Mouse (Mus musculus) stomach, postnatal 0 days (tissue): ENCODE data around the gene Cox8a. TPM values are rescaled to one million over a fixed set of nuclear protein-coding genes. Genes with fewer than 3 reads are reported as not detected.
A peak's percentile ranks its signal among the peaks of the same experiment; 100 is the strongest.

ENCODE experiments used
- ATAC-seq: fragments of 200-750 bp; cut with Nextera tagmentation; 2 replicates; pipeline ENCODE4 v1.8.0; 2017; ENCODE audit not compliant: low FRiP score, low TSS enrichment
- DNase-seq: peaks from one replicate; pipeline ENCODE4 v3.0.0-alpha.2; 2016; ENCODE audit warnings: low spot score
- H3K27ac ChIP-seq: fragments of 300-500 bp; sonication (generic); replicated peaks from 2 replicates; pipeline ENCODE4 v1.5.1; 2014; ENCODE audit warnings: mild to moderate bottlenecking, control low read depth
- H3K27me3 ChIP-seq: fragments of 300-500 bp; sonication (generic); 2 replicates; pipeline ENCODE4 v1.6.1; 2014; ENCODE audit warnings: low read length; ENCODE audit not compliant: control insufficient read depth, insufficient read depth
- H3K36me3 ChIP-seq: fragments of 300-500 bp; sonication (generic); 2 replicates; pipeline ENCODE4 v1.6.1; 2014; ENCODE audit warnings: low read length, mixed read lengths; ENCODE audit not compliant: control insufficient read depth, insufficient read depth
- H3K4me1 ChIP-seq: fragments of 300-500 bp; sonication (generic); replicated peaks from 2 replicates; pipeline ENCODE4 v1.6.1; 2014; ENCODE audit warnings: antibody characterized with exemption; ENCODE audit not compliant: control insufficient read depth, insufficient read depth
- H3K4me2 ChIP-seq: fragments of 300-500 bp; sonication (generic); replicated peaks from 2 replicates; pipeline ENCODE4 v1.6.1; 2014; ENCODE audit warnings: low read depth, mild to moderate bottlenecking, control low read depth, moderate library complexity
- H3K4me3 ChIP-seq: fragments of 300-500 bp; sonication (generic); 2 replicates; pipeline ENCODE4 v1.5.1; 2014; ENCODE audit warnings: low read depth, low read length, control low read depth
- H3K9ac ChIP-seq: fragments of 300-500 bp; sonication (generic); 2 replicates; pipeline ENCODE4 v1.6.1; 2014; ENCODE audit warnings: mild to moderate bottlenecking, low read length, control low read depth, mixed read lengths
- H3K9me3 ChIP-seq: fragments of 300-500 bp; sonication (generic); 2 replicates; pipeline ENCODE4 v1.6.1; 2016; ENCODE audit warnings: low read length; ENCODE audit not compliant: control insufficient read depth
- CTCF ChIP-seq: IDR thresholded peaks from 2 replicates; pipeline ENCODE4 v1.5.1; 2016; ENCODE audit warnings: antibody characterized with exemption, low read depth, mild to moderate bottlenecking, moderate library complexity
- EP300 ChIP-seq: optimal IDR thresholded peaks from 2 replicates; pipeline ENCODE3; 2016; ENCODE audit warnings: antibody characterized with exemption
- WGBS: fragments of 180-500 bp; shearing (Covaris S2); extraction: QIAGEN DNeasy Blood & Tissue Kit; methylation state at CpG from one replicate; pipeline ENCODE4 v1.1.7; 2014; 5-methylcytosine and 5-hydroxymethylcytosine counted together
- polyA plus RNA-seq: library from polyadenylated mRNA; unstranded; fragments of >200 nt; fragmentation: Nextera tagmentation; extraction: Ambion mirVana; gene quantifications from 2 replicates; pipeline ENCODE4 v1.2.1, GENCODE M21; 2015

Cox8a gene
- polyA plus RNA-seq, 1 experiment from 2014 or later, result 1,766 TPM

- DNase-seq (peak; percentile 62), ATAC-seq (peak; percentile 36)
- H3K27ac ChIP-seq, result no peak overlapping the region
- TF ChIP-seq CTCF (no peak), EP300 (no peak)
- H3K9me3 ChIP-seq, result no peaks in the 10 kb centered on the region
- no peak overlapping the region for H3K4me3 ChIP-seq
- no peaks in the 10 kb centered on the region for H3K27me3 ChIP-seq
- no peaks in the 10 kb centered on the region for H3K4me1 ChIP-seq
- WGBS, result 21% methylated on average over 17 of the region's 17 CpGs
- H3K4me2 ChIP-seq, result no peak overlapping the region
- H3K9ac ChIP-seq, result no peak overlapping the region
- peaks cover 27% of the 10 kb centered on the region; the same call in 1 of the 2 replicates for H3K36me3 ChIP-seq
Observed at GRCm38 (mm10) chr19:7196741-7197270, 20.6 kb downstream of the Cox8a start.

- H3K4me2 ChIP-seq, result no peak overlapping the region
- 22% methylated on average over 33 of the region's 33 CpGs for WGBS
- TF ChIP-seq CTCF, result peak; percentile 92
- TF ChIP-seq EP300, result no peak
- H3K36me3 ChIP-seq, result peaks cover 26% of the 10 kb centered on the region; the same call in 1 of the 2 replicates
- H3K9ac ChIP-seq, result no peak overlapping the region
- peak; percentile 13 for ATAC-seq
- DNase-seq, result peak; percentile 65
- no peak overlapping the region for H3K27ac ChIP-seq
- H3K4me3 ChIP-seq, result no peak overlapping the region
- no peaks in the 10 kb centered on the region for H3K4me1 ChIP-seq
- no peaks in the 10 kb centered on the region for H3K27me3 ChIP-seq
- H3K9me3 ChIP-seq, result no peaks in the 10 kb centered on the region
Observed at GRCm38 (mm10) chr19:7195900-7196728, 21.3 kb downstream of the Cox8a start.

GRCm38 (mm10) chr19:7192561-7192967 is 24.9 kb downstream of the Cox8a start:
- H3K9ac ChIP-seq, result no peak overlapping the region
- no peaks in the 10 kb centered on the region for H3K9me3 ChIP-seq
- H3K4me3 ChIP-seq, result no peak overlapping the region
- no peak overlapping the region for H3K27ac ChIP-seq
- no peaks in the 10 kb centered on the region for H3K4me1 ChIP-seq
- no peak overlapping the region for H3K4me2 ChIP-seq
- WGBS, result 86% methylated on average over 2 of the region's 2 CpGs
- no peaks in the 10 kb centered on the region for H3K27me3 ChIP-seq
- TF ChIP-seq CTCF (no peak), EP300 (no peak)
- peaks cover 4% of the 10 kb centered on the region; the same call in 1 of the 2 replicates for H3K36me3 ChIP-seq
- no peak for DNase-seq
- ATAC-seq, result no peak

- H3K4me2 ChIP-seq, result no peak overlapping the region
- H3K4me3 ChIP-seq, result no peak overlapping the region
- no peaks in the 10 kb centered on the region for H3K27me3 ChIP-seq
- H3K27ac ChIP-seq, result no peak overlapping the region
- TF ChIP-seq CTCF, result no peak
- TF ChIP-seq EP300, result no peak
- ATAC-seq (no peak), DNase-seq (no peak)
- no peak overlapping the region for H3K9ac ChIP-seq
- no peaks in the 10 kb centered on the region for H3K36me3 ChIP-seq
- 45% methylated on average over 6 of the region's 6 CpGs for WGBS
- H3K9me3 ChIP-seq, result no peaks in the 10 kb centered on the region
- H3K4me1 ChIP-seq, result no peaks in the 10 kb centered on the region
Observed at GRCm38 (mm10) chr19:7191639-7192038, 25.8 kb downstream of the Cox8a start.

- Histone ChIP-seq H3K4me3 (no peak overlapping the region), H3K36me3 (no peaks in the 10 kb centered on the region), H3K9me3 (no peaks in the 10 kb centered on the region), H3K9ac (no peak overlapping the region), H3K4me2 (no peak overlapping the region), H3K4me1 (no peaks in the 10 kb centered on the region), H3K27me3 (no peaks in the 10 kb centered on the region), H3K27ac (no peak overlapping the region)
- TF ChIP-seq CTCF, result no peak
- no peak for TF ChIP-seq EP300
- ATAC-seq (no peak), DNase-seq (no peak)
- 44% methylated on average over 5 of the region's 5 CpGs for WGBS
Observed at GRCm38 (mm10) chr19:7190986-7191385, 26.4 kb downstream of the Cox8a start.

GRCm38 (mm10) chr19:7189026-7189425 is 28.4 kb downstream of the Cox8a start:
- H3K36me3 ChIP-seq, result no peaks in the 10 kb centered on the region

More at GRCm38 (mm10) chr19:7189026-7189425, 28.4 kb downstream of the Cox8a start:
- DNase-seq (no peak), ATAC-seq (no peak)
- Histone ChIP-seq H3K9ac (no peak overlapping the region), H3K4me2 (no peak overlapping the region), H3K27ac (no peak overlapping the region), H3K4me1 (no peaks in the 10 kb centered on the region), H3K27me3 (no peaks in the 10 kb centered on the region), H3K9me3 (no peaks in the 10 kb centered on the region), H3K4me3 (no peak overlapping the region)
- TF ChIP-seq CTCF (no peak), EP300 (no peak)
- 77% methylated on average over 4 of the region's 4 CpGs for WGBS
